Mouse (Mus musculus) stomach, embryonic 15.5 days (tissue): ENCODE measurements around the gene Uvrag. TPM values are rescaled to one million over a fixed set of nuclear protein-coding genes. Genes with fewer than 3 reads are reported as not detected.
A peak's percentile ranks its signal among the peaks of the same experiment; 100 is the strongest.

Experiments used
- ATAC-seq: fragments of 200-750 bp; cut with Nextera tagmentation; 2 replicates; pipeline ENCODE4 v1.8.0; 2017; ENCODE audit warnings: low read depth, moderate number of reproducible peaks, moderate TSS enrichment; ENCODE audit not compliant: insufficient read depth, low FRiP score
- H3K27ac ChIP-seq: fragments of 300-500 bp; sonication (generic); 2 replicates; pipeline ENCODE4 v1.5.1; 2015; ENCODE audit warnings: mild to moderate bottlenecking, inconsistent platforms
- H3K27me3 ChIP-seq: fragments of 300-500 bp; sonication (generic); replicated peaks from 2 replicates; pipeline ENCODE4 v1.6.1; 2015; ENCODE audit warnings: inconsistent platforms
- H3K36me3 ChIP-seq: fragments of 300-500 bp; sonication (generic); 2 replicates; pipeline ENCODE4 v1.6.1; 2015; ENCODE audit warnings: inconsistent platforms
- H3K4me1 ChIP-seq: fragments of 300-500 bp; sonication (generic); 2 replicates; pipeline ENCODE4 v1.6.1; 2015; ENCODE audit warnings: inconsistent platforms
- H3K4me2 ChIP-seq: fragments of 300-500 bp; sonication (generic); 2 replicates; pipeline ENCODE4 v1.6.1; 2015; ENCODE audit warnings: mild to moderate bottlenecking, inconsistent platforms
- H3K4me3 ChIP-seq: fragments of 300-500 bp; sonication (generic); replicated peaks from 2 replicates; pipeline ENCODE4 v1.5.1; 2015; ENCODE audit warnings: inconsistent platforms
- H3K9ac ChIP-seq: fragments of 300-500 bp; sonication (generic); 2 replicates; pipeline ENCODE4 v1.6.1; 2015; ENCODE audit warnings: inconsistent platforms
- H3K9me3 ChIP-seq: fragments of 300-500 bp; sonication (generic); 2 replicates; pipeline ENCODE4 v1.6.1; 2016; ENCODE audit warnings: inconsistent platforms
- WGBS: fragments of 180-500 bp; shearing (Covaris S2); methylation state at CpG from one replicate; pipeline ENCODE4 v1.1.7; 2015; 5-methylcytosine and 5-hydroxymethylcytosine counted together
- polyA plus RNA-seq: library from polyadenylated mRNA; unstranded; fragments of >200 nt; fragmentation: Nextera tagmentation; extraction: Ambion mirVana; gene quantifications from 2 replicates; pipeline ENCODE4 v1.2.1, GENCODE M21; 2015

Uvrag gene
- polyA plus RNA-seq, 1 experiment from 2014 or later: 19.4 TPM

DNA sequence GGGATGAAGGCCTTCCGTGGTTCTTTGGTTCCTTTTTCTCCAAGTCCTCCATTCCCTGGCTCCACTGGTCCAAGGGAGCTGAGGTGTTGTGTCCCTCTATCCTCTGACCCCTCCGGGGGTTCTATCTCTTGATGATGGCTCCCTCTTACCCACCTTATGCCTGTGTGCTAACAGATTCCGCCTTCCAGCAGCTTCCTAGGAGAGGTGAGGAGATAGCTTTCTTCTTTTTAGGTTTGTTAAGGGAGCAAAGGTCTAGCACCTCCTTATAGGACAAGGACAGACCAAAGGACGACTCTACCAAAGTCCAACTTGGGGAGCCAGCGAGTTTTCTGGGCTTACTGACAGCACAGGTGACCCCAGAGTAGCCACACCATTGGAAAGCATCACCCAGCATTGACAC lies 181.7 kb downstream of the Uvrag start:
- Histone ChIP-seq H3K4me1 (peaks cover 15% of the 10 kb centered on the region), H3K27me3 (no peaks in the 10 kb centered on the region), H3K4me2 (no peak overlapping the region), H3K9me3 (no peaks in the 10 kb centered on the region), H3K36me3 (no peaks in the 10 kb centered on the region), H3K27ac (no peak overlapping the region), H3K9ac (no peak overlapping the region), H3K4me3 (no peak overlapping the region)
- WGBS: 87% methylated on average over 5 of the region's 5 CpGs
- ATAC-seq: no peak

DNA sequence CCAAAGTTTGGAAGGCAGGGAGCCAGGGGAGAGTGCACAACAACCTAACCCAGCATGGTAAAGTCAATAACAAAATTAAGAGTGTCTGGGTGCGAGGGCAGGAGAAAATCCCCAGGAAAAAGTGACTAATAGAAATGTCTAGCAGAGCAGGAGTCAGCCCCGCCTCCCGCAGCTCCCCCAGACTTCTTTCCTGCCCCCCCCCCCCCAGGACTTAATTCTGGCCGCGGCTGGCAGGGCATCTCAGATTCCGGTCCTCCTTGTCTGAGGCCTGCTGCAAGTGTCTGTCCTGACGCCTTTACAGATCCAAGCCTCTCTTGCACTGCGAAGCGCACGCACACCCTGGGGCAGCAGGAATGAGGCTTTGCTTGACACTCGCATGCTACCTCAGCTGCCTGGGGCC lies 182.8 kb downstream of the Uvrag start:
- Histone ChIP-seq H3K4me2 (no peak overlapping the region), H3K9ac (no peak overlapping the region), H3K27me3 (no peaks in the 10 kb centered on the region), H3K27ac (0 out of 2 replicates have a peak overlapping the region, but pooled peaks have one; percentile 11), H3K4me3 (no peak overlapping the region), H3K36me3 (no peaks in the 10 kb centered on the region), H3K9me3 (no peaks in the 10 kb centered on the region), H3K4me1 (peaks cover 15% of the 10 kb centered on the region)
- WGBS: 28% methylated on average over 11 of the region's 11 CpGs
- no peak for ATAC-seq

DNA sequence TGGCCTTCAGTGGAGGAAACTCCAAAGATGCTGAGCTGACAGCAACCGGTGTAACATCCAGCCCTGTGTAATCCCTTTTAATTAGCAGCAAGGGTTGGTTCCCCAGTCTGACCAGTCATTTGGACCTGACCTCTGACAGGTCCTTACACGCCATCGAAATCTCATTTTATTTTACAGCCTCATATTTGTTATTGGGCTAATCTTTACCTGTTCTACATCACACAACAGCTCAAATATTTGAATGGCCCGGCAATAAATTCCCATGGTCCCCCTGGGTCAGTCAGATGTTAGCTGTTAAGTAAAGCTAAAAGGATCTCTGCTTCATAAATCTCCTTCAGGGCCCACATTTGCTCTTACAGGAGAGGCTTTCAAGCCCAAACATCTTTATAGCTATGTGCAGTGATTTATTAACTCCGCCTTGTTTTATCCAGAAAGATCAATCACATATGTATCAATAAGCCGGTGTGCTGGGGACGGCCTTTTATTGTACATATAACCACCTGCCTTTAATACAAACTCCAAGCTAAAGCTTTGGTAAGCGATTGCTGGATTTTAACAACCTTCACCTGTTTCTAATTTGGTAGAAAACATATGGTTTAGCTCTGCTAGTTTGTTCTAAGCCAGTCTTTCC lies 183.7 kb downstream of the Uvrag start:
- H3K4me3 ChIP-seq: no peak overlapping the region
- H3K9ac ChIP-seq: no peak overlapping the region
- H3K36me3 ChIP-seq: no peaks in the 10 kb centered on the region
- H3K27me3 ChIP-seq: no peaks in the 10 kb centered on the region
- H3K27ac ChIP-seq: no peak overlapping the region
- no peak overlapping the region for H3K4me2 ChIP-seq
- 50% methylated on average over 8 of the region's 8 CpGs for WGBS
- H3K9me3 ChIP-seq: no peaks in the 10 kb centered on the region
- H3K4me1 ChIP-seq: 0 out of 2 replicates have a peak, but pooled peaks cover 10% of the 10 kb centered on the region
- ATAC-seq: no peak

DNA sequence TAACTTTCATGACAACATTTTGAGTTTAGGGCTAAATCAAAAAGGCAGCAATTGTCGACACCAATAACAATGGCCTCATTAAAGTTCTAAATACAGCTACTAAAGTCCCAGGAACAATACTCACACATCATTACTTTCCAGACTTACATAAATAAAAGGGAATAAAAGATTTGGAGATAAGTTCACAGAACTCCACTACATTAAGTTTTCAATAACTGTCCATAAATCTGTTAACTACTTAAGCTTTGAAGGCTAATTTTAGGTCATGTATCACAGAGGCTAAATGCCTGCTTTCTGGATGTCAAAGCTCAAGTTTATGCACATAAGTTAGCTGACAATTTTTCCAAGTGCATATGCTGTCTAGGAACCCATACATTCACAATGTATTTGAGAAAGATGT lies 184.3 kb downstream of the Uvrag start:
- H3K4me1 ChIP-seq: 0 out of 2 replicates have a peak, but pooled peaks cover 10% of the 10 kb centered on the region
- ATAC-seq: no peak
- no peak overlapping the region for H3K4me2 ChIP-seq
- no peak overlapping the region for H3K27ac ChIP-seq
- H3K9ac ChIP-seq: no peak overlapping the region
- no peaks in the 10 kb centered on the region for H3K9me3 ChIP-seq
- no peak overlapping the region for H3K4me3 ChIP-seq
- no peaks in the 10 kb centered on the region for H3K36me3 ChIP-seq
- 67% methylated on average over 1 of the region's 1 CpGs for WGBS
- H3K27me3 ChIP-seq: no peaks in the 10 kb centered on the region

DNA sequence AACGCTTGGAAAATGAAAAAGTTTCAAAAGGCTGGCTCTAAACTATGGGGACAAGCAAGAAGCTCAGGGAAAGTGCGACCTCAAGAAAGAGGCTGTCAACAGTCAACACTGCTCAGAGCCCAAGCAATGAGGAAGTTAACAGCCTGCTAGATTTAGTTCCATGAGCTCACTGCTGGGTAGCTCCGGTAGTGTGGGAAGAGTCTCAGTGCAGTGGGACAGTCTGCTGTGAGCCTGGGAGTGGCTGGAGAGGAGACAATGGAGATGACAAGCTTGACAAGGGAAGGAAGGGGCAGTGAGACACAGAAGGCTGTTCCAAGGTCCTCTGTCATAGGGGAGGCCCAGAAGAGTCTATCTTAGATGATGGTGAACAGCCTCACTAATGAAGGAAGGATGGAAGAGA lies 187.3 kb downstream of the Uvrag start:
- no peak overlapping the region for H3K4me2 ChIP-seq
- no peaks in the 10 kb centered on the region for H3K36me3 ChIP-seq
- WGBS: 79% methylated on average over 3 of the region's 3 CpGs
- no peak overlapping the region for H3K9ac ChIP-seq
- no peaks in the 10 kb centered on the region for H3K9me3 ChIP-seq
- no peak overlapping the region for H3K27ac ChIP-seq
- no peak for ATAC-seq
- H3K4me3 ChIP-seq: no peak overlapping the region
- 0 out of 2 replicates have a peak, but pooled peaks cover 10% of the 10 kb centered on the region for H3K4me1 ChIP-seq
- no peaks in the 10 kb centered on the region for H3K27me3 ChIP-seq

DNA sequence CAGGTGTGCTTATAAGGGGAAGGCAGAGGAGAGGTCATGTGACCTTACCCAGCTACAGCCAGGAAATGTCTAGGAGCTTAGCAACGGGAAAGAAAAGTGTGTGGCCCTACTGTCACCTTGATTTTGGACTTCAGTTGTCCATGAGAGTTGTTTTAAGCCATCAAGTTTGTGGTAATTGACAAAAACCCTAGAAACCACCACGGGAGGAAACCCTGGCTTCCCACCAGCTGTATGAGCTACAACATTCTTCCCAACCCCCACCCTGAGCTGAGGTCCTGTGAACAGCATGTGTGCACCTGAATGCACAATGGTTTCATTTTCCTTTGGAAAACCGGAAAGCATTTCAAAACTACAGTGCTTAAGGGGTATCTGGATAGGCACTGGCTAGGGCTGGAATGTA lies 196.0 kb downstream of the Uvrag start:
- ATAC-seq: no peak
- Histone ChIP-seq H3K36me3 (no peaks in the 10 kb centered on the region), H3K27me3 (no peaks in the 10 kb centered on the region), H3K4me2 (no peak overlapping the region), H3K4me3 (no peak overlapping the region), H3K27ac (no peak overlapping the region), H3K9ac (no peak overlapping the region), H3K9me3 (no peaks in the 10 kb centered on the region), H3K4me1 (no peaks in the 10 kb centered on the region)
- 45% methylated on average over 3 of the region's 3 CpGs for WGBS

DNA sequence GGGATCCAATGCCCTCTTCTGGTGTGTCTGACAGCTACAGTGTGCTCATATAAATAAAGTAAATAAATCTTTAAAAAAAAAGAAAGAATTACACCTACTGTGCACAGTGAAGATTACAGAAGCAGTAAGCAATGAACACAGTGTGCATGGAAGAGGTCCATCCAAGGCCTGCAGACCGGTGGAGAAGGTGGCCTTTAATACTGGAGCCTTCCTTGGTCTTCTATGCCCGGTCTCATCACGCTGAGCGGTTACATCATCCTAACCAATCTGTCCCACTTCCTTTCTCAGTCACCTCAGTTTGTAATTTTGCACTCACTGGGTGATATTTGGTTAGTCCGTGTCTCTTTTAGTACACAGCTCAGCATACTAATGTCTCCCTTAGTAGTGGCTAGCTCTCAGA lies 197.3 kb downstream of the Uvrag start:
- H3K4me2 ChIP-seq: no peak overlapping the region
- H3K4me3 ChIP-seq: no peak overlapping the region
- H3K9ac ChIP-seq: no peak overlapping the region
- no peak for ATAC-seq
- H3K27ac ChIP-seq: no peak overlapping the region
- H3K4me1 ChIP-seq: no peaks in the 10 kb centered on the region
- no peaks in the 10 kb centered on the region for H3K9me3 ChIP-seq
- no peaks in the 10 kb centered on the region for H3K27me3 ChIP-seq
- WGBS: 86% methylated on average over 5 of the region's 5 CpGs
- H3K36me3 ChIP-seq: no peaks in the 10 kb centered on the region

DNA sequence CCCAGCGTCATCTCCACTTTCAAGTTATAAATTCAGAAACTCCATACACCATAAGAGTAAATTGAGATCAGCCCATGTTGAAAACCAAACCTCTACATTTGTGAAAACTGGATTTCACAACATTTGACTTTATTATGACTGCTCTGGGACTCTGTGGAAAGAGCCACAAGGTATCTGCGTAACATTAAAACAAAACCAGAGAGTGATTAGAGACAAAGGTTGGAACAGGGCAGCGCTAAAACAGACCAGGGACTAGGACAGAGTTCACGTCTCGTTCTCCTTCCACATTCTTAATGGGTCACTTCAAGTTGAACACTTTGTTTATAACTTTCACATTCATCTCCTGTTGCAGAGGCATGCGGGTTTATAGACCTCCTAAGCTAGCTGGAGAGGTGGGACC lies 198.2 kb downstream of the Uvrag start:
- H3K36me3 ChIP-seq: no peaks in the 10 kb centered on the region
- no peak overlapping the region for H3K9ac ChIP-seq
- H3K4me3 ChIP-seq: no peak overlapping the region
- H3K9me3 ChIP-seq: no peaks in the 10 kb centered on the region
- H3K27ac ChIP-seq: no peak overlapping the region
- no peaks in the 10 kb centered on the region for H3K27me3 ChIP-seq
- no peak for ATAC-seq
- 51% methylated on average over 6 of the region's 6 CpGs for WGBS
- H3K4me1 ChIP-seq: peaks cover 4% of the 10 kb centered on the region; the same call in 1 of the 2 replicates
- no peak overlapping the region for H3K4me2 ChIP-seq

DNA sequence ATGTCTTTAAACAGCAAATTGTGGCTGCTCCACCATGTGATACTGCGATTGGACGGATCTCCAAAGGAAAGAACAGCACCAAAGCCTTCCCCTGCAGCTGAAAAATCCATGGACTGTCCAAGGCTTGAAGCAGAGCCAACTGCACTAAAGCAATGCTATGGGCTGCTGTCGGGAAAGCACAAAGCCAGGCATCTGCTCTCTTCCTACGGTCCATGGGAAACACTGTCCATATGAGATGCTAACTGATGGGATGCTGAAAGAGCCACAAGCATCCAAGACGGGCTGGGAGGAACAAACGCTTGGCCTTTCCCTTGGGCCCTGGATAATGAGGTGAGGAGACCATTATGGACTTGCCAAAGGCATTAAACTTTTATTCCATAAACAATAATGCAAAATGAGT lies 201.7 kb downstream of the Uvrag start:
- ATAC-seq: no peak
- Histone ChIP-seq H3K27me3 (no peaks in the 10 kb centered on the region), H3K27ac (no peak overlapping the region), H3K9ac (no peak overlapping the region), H3K4me2 (no peak overlapping the region), H3K36me3 (no peaks in the 10 kb centered on the region), H3K4me1 (peaks cover 12% of the 10 kb centered on the region), H3K4me3 (no peak overlapping the region), H3K9me3 (no peaks in the 10 kb centered on the region)
- 63% methylated on average over 6 of the region's 6 CpGs for WGBS

DNA sequence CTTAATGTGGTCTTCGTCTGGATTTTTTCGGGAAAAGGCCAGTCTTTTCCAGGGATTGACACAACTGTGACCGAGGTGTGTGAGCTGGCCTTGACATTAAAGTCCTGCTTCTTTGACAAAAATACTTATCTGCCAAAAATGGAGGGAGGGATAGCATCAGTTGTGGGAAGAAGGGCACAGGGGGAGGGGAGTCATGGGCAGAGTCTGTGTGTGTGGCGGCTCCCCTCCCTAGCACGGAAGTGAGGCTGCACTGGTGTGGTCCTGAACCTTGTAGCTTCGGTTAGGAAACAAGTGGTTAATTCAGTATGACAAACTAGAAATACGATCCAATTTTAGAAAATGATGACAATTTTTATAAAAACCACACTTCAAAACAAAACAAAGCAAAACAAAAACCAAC lies 202.3 kb downstream of the Uvrag start:
- H3K27ac ChIP-seq: no peak overlapping the region
- no peak for ATAC-seq
- peaks cover 12% of the 10 kb centered on the region for H3K4me1 ChIP-seq
- no peak overlapping the region for H3K4me2 ChIP-seq
- no peaks in the 10 kb centered on the region for H3K9me3 ChIP-seq
- H3K27me3 ChIP-seq: no peaks in the 10 kb centered on the region
- H3K4me3 ChIP-seq: no peak overlapping the region
- H3K36me3 ChIP-seq: no peaks in the 10 kb centered on the region
- no peak overlapping the region for H3K9ac ChIP-seq
- WGBS: 83% methylated on average over 7 of the region's 7 CpGs

DNA sequence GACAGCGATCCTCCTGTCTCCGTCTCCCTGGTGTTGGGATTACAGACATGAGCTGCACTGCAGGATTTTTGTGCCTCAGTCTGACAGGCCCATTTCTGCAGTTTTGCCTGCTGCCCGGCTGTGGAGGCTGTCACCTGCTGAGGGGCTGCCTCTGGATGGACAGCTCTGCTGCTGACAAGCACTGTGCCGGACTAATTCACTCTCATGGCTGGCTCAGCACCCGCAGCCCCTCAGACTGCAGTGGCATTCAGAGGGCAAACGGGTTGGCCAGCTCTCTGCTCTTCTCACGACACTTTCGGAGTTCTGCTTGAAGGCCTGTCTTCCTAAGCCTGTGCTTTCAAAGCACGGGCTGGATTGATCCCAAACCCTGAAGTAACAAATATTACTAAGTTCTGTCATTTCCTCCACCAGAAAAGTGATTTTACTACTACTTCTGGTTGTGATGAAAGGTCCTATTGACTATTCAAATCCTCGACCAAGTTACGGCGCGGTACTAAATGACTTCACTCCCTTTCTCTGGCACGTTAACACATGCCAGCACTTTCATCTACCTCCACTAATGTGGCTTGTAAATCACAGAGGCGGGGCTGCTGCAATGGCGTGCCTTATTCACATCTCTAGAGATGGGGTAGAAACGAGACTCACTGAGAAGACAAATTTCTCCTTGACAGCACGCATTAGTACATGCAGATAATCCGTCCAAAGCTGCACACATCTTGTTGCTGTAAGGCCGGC lies 203.7 kb downstream of the Uvrag start:
- peak overlapping the region; percentile 60 for H3K27ac ChIP-seq
- no peak overlapping the region for H3K4me3 ChIP-seq
- ATAC-seq: no peak

DNA sequence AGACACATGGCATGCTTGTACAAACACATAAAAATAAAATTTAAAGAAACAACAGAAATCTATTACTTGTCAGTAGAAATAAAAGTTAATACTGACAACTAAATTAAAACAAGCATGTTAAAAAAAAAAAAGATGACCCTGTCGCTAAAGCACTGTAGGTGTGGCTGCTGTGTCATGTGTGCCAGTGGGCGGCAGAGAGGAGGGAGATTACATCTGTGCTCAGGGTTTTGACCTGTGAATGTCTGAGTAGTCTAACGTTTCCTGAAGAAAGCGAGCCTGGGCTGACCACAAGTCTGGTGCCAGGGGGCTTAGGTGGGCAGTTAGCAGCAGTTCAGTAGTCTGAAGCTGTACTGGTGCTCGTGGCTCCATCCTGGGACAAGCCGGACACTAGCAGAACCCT lies 205.2 kb downstream of the Uvrag start:
- no peak overlapping the region for H3K4me2 ChIP-seq
- no peaks in the 10 kb centered on the region for H3K27me3 ChIP-seq
- peaks cover 12% of the 10 kb centered on the region for H3K4me1 ChIP-seq
- H3K9me3 ChIP-seq: no peaks in the 10 kb centered on the region
- no peak overlapping the region for H3K4me3 ChIP-seq
- H3K9ac ChIP-seq: no peak overlapping the region
- H3K36me3 ChIP-seq: no peaks in the 10 kb centered on the region
- ATAC-seq: no peak
- H3K27ac ChIP-seq: no peak overlapping the region
- WGBS: 79% methylated on average over 6 of the region's 6 CpGs

More for the DNA sequence above, 203.7 kb downstream of the Uvrag start:
- Histone ChIP-seq H3K27me3 (no peaks in the 10 kb centered on the region), H3K9me3 (no peaks in the 10 kb centered on the region), H3K36me3 (no peaks in the 10 kb centered on the region), H3K4me2 (no peak overlapping the region), H3K9ac (no peak overlapping the region), H3K4me1 (peaks cover 12% of the 10 kb centered on the region)
- WGBS: 52% methylated on average over 20 of the region's 20 CpGs
